24 mouse cellular contexts compared by ENCODE assay signal in genomic region chr14:80232976-80233375, GRCm38 (mm10).
DNase-seq lines count a peak whose midpoint lies in the region; ATAC-seq lines count a peak whose summit lies in the region.
"Had no signal": no experiment of that assay in that cellular context is flagged by ENCODE, and none has a peak within 500 bp of the region (broad histone marks: within the 10 kb centered on the region; RNA-seq: fewer than 3 reads in every experiment).

No protein-coding gene starts in this region.

- no peaks in the 10 kb centered on the region for H3K27me3 ChIP-seq in hindbrain, embryonic 16.5 days (replicated peaks; ENCODE audit: control insufficient read depth, insufficient read depth, low read length)
- H3K27me3 ChIP-seq in hindbrain, embryonic 13.5 days: no peaks in the 10 kb centered on the region
- H3K27me3 ChIP-seq in kidney, embryonic 16.5 days (ENCODE audit: insufficient read depth, low read length): no peaks in the 10 kb centered on the region
- H3K27me3 ChIP-seq: embryonic facial prominence, embryonic 12.5 days; intestine, embryonic 15.5 days; limb, embryonic 12.5 days had no signal

- no peak overlapping the region for H3K4me2 ChIP-seq in hindbrain, embryonic 16.5 days (ENCODE audit: low read length)
- no peak overlapping the region for H3K4me2 ChIP-seq in hindbrain, embryonic 13.5 days
- H3K4me2 ChIP-seq in kidney, embryonic 16.5 days (replicated peaks; ENCODE audit: low read depth, low read length): no peak overlapping the region
- H3K4me2 ChIP-seq: embryonic facial prominence, embryonic 12.5 days; heart, embryonic 11.5 days; intestine, embryonic 15.5 days; limb, embryonic 12.5 days; liver, embryonic 11.5 days had no signal

- H3K27ac ChIP-seq in hindbrain, embryonic 16.5 days (ENCODE audit: low read depth, low read length): no peak overlapping the region
- H3K27ac ChIP-seq in hindbrain, embryonic 13.5 days: no peak overlapping the region
- no peak overlapping the region for H3K27ac ChIP-seq in kidney, embryonic 16.5 days (ENCODE audit: low read length)
- H3K27ac ChIP-seq: embryonic facial prominence, embryonic 12.5 days; gastrocnemius, adult 2 months; intestine, embryonic 15.5 days; limb, embryonic 12.5 days; macrophage; stomach, postnatal 0 days had no signal

- H3K9ac ChIP-seq in hindbrain, embryonic 16.5 days (ENCODE audit: low read depth, low read length): no peak overlapping the region
- no peak overlapping the region for H3K9ac ChIP-seq in hindbrain, embryonic 13.5 days
- H3K9ac ChIP-seq in kidney, embryonic 16.5 days (replicated peaks; ENCODE audit: low read length): no peak overlapping the region
- H3K9ac ChIP-seq: embryonic facial prominence, embryonic 12.5 days; intestine, embryonic 15.5 days; limb, embryonic 12.5 days; liver, postnatal 0 days had no signal

- H3K9me3 ChIP-seq in hindbrain, embryonic 16.5 days (ENCODE audit: control insufficient read depth, low read length): no peaks in the 10 kb centered on the region
- H3K9me3 ChIP-seq in hindbrain, embryonic 13.5 days: no peaks in the 10 kb centered on the region
- no peaks in the 10 kb centered on the region for H3K9me3 ChIP-seq in kidney, embryonic 16.5 days (ENCODE audit: low read length)
- H3K9me3 ChIP-seq: embryonic facial prominence, embryonic 12.5 days; intestine, embryonic 15.5 days; limb, embryonic 12.5 days had no signal

- 39% methylated on average over 3 of the region's 3 CpGs for WGBS in hindbrain, embryonic 16.5 days
- WGBS in hindbrain, embryonic 13.5 days: 36% methylated on average over 3 of the region's 3 CpGs
- WGBS in kidney, embryonic 16.5 days: 85% methylated on average over 3 of the region's 3 CpGs

- ATAC-seq in hindbrain, embryonic 16.5 days: peak; percentile 69; the same call in 1 of the 2 replicates
- ATAC-seq in hindbrain, embryonic 13.5 days (ENCODE audit: low FRiP score): no peak
- ATAC-seq in cerebellum, adult (ENCODE audit: insufficient number of reproducible peaks, low FRiP score, low TSS enrichment): peak; percentile 78
- no peak for ATAC-seq in kidney, embryonic 16.5 days (ENCODE audit: low FRiP score, low TSS enrichment)
- ATAC-seq: CD4-positive, CD25-positive, alpha-beta regulatory T cell, adult 4 months; intestine, embryonic 15.5 days; liver, postnatal 0 days; lung, postnatal 0 days; midbrain, embryonic 16.5 days had no signal

- no peak overlapping the region for H3K4me3 ChIP-seq in hindbrain, embryonic 16.5 days (ENCODE audit: low read length)
- no peak overlapping the region for H3K4me3 ChIP-seq in hindbrain, embryonic 13.5 days
- H3K4me3 ChIP-seq in kidney, embryonic 16.5 days (ENCODE audit: low read length): no peak overlapping the region
- H3K4me3 ChIP-seq: embryonic facial prominence, embryonic 12.5 days; gastrocnemius, adult 2 months; intestine, embryonic 15.5 days; limb, embryonic 12.5 days had no signal

- DNase-seq in cerebellum, adult 9-10 months: peak; percentile 64
- DNase-seq in retina, embryonic 14.5 days (ENCODE audit: low spot score): peak; percentile 70
- DNase-seq in embryo, embryonic 9.5 days (ENCODE audit: extremely low spot score): no peak
- DNase-seq: adrenal gland, postnatal 36 days; gastrocnemius, adult 2 months; heart, adult 11 months; kidney, adult 8-10 months; kidney, postnatal 14 days; liver, postnatal 0 days; thymus, adult 2 months had no signal

- no peaks in the 10 kb centered on the region for H3K4me1 ChIP-seq in hindbrain, embryonic 16.5 days (ENCODE audit: control insufficient read depth, insufficient read depth, low read depth, low read length)
- H3K4me1 ChIP-seq in hindbrain, embryonic 13.5 days (replicated peaks): 0 out of 2 replicates have a peak, but pooled peaks cover 5% of the 10 kb centered on the region
- no peaks in the 10 kb centered on the region for H3K4me1 ChIP-seq in kidney, embryonic 16.5 days (ENCODE audit: insufficient read depth, low read length)
- H3K4me1 ChIP-seq: embryonic facial prominence, embryonic 12.5 days; intestine, embryonic 15.5 days; limb, embryonic 12.5 days had no signal

- no peaks in the 10 kb centered on the region for H3K36me3 ChIP-seq in hindbrain, embryonic 16.5 days (ENCODE audit: control insufficient read depth, insufficient read depth, low read length)
- H3K36me3 ChIP-seq in hindbrain, embryonic 13.5 days: no peaks in the 10 kb centered on the region
- no peaks in the 10 kb centered on the region for H3K36me3 ChIP-seq in kidney, embryonic 16.5 days (ENCODE audit: insufficient read depth, low read length)
- H3K36me3 ChIP-seq: embryonic facial prominence, embryonic 12.5 days; intestine, embryonic 15.5 days; limb, embryonic 12.5 days had no signal

Comparison
In these comparisons a context has a peak if more than half of its experiments do, and no peak if none do; other contexts are left out.
1. ATAC-seq: peak in hindbrain, embryonic 16.5 days (single experiment) and cerebellum, adult (single experiment); none in hindbrain, embryonic 13.5 days (single experiment) and kidney, embryonic 16.5 days (single experiment).